Mouse (Mus musculus) heart, adult 18-20 months (tissue): ENCODE results near the gene Ccr1. TPM values are rescaled to one million over a fixed set of nuclear protein-coding genes. Genes with fewer than 3 reads are reported as not detected.
A peak's percentile ranks its signal among the peaks of the same experiment; 100 is the strongest.

Source experiments
- DNase-seq, 2 experiments: peaks; one replicate each; pipeline ENCODE4 v3.0.0; 2021 to 2022; ENCODE audit warnings: mixed read lengths in 1 of 2
- total RNA-seq, 2 experiments: library from RNA; stranded (reverse); gene quantifications; 2 replicates each; pipeline ENCODE4 v1.2.3; 2021

The Ccr1 gene
- total RNA-seq, 2 experiments from 2014 or later = 0.31 to 0.47 TPM

GRCm38 (mm10) chr9:123927281-123927960, 41.1 kb downstream of the Ccr1 start:
- DNase-seq = no peak

- DNase-seq = peak; percentile 72 to 86
These were observed 42.5 kb downstream of the Ccr1 start for GRCm38 (mm10) chr9:123926041-123926440.

- DNase-seq = peak; percentile 90 to 95
These were observed 43.2 kb downstream of the Ccr1 start for GRCm38 (mm10) chr9:123925101-123925946.

GRCm38 (mm10) chr9:123924589-123925066, 43.9 kb downstream of the Ccr1 start:
- DNase-seq = peak; percentile 93 to 97

GRCm38 (mm10) chr9:123924035-123924434, 44.5 kb downstream of the Ccr1 start:
- DNase-seq = peak; percentile 84 to 90

- peak; percentile 42 to 49 for DNase-seq
These were observed 45.1 kb downstream of the Ccr1 start for GRCm38 (mm10) chr9:123923146-123923991.

Other genes with a start within 250 kb of the Ccr1 start
- gene Cxcr6, start 162.2 kb downstream of the Ccr1 start, total RNA-seq = under 1 TPM; 0.17 to 0.39 TPM
- gene Fyco1, start 116.8 kb downstream of the Ccr1 start, total RNA-seq = 100 to 1,000 TPM; 257 TPM
- under 1 TPM in 1 of 2 experiments, not detected in 1; 0.13 TPM for gene Xcr1, start 106.7 kb downstream of the Ccr1 start, total RNA-seq
- gene Ccr1l1, start 9.7 kb upstream of the Ccr1 start, total RNA-seq = not detected
- gene Ccr3, start 53.3 kb upstream of the Ccr1 start, total RNA-seq = not detected
- under 1 TPM; 0.33 to 0.42 TPM for gene Ccr2, start 133.3 kb upstream of the Ccr1 start, total RNA-seq
- 1 to 10 TPM in 1 of 2 experiments, under 1 TPM in 1; 0.80 to 1.1 TPM for gene Ccr5, start 152.9 kb upstream of the Ccr1 start, total RNA-seq